Mouse (Mus musculus) kidney, adult 2 months (tissue): ENCODE results near the gene D430042O09Rik. TPM values are rescaled to one million over a fixed set of nuclear protein-coding genes. Genes with fewer than 3 reads are reported as not detected.

Experiments
- DNase-seq: peaks from one replicate; pipeline ENCODE4 v3.0.0; 2021
- H3K27ac ChIP-seq: fragments of 200-500 bp; 2 replicates; pipeline ENCODE4 v1.5.1; 2012; ENCODE audit warnings: low read depth, low read length, control low read depth, inconsistent platforms; ENCODE audit not compliant: insufficient read depth
- H3K27me3 ChIP-seq: fragments of 200-500 bp; replicated peaks from 2 replicates; pipeline ENCODE4 v1.6.1; 2012; ENCODE audit warnings: mild to moderate bottlenecking, moderate library complexity, low read length, inconsistent platforms; ENCODE audit not compliant: control insufficient read depth, insufficient read depth
- H3K36me3 ChIP-seq: fragments of 200-500 bp; 2 replicates; pipeline ENCODE4 v1.6.1; 2012; ENCODE audit warnings: mild to moderate bottlenecking, moderate library complexity, low read length, inconsistent platforms; ENCODE audit not compliant: control insufficient read depth, insufficient read depth
- H3K4me1 ChIP-seq: fragments of 200-500 bp; 2 replicates; pipeline ENCODE4 v1.6.1; 2011; ENCODE audit warnings: low read length; ENCODE audit not compliant: control insufficient read depth, insufficient read depth
- H3K4me3 ChIP-seq: fragments of 200-500 bp; 2 replicates; pipeline ENCODE4 v1.5.1; 2011; ENCODE audit warnings: mild to moderate bottlenecking, low read depth, low read length, control low read depth; ENCODE audit not compliant: insufficient read depth
- CTCF ChIP-seq: fragments of 200-500 bp; conservative IDR thresholded peaks from 2 replicates; pipeline ENCODE4 v1.5.1; 2011; ENCODE audit warnings: low read depth, mild to moderate bottlenecking, control low read depth, low read length, moderate library complexity, mixed read lengths; ENCODE audit not compliant: insufficient read depth, insufficient read length
- POLR2A ChIP-seq: fragments of 200-500 bp; IDR thresholded peaks from one replicate; pipeline ENCODE4 v1.6.1; 2011; ENCODE audit warnings: low read depth, low read length, control low read depth
- WGBS: fragments of 180-500 bp; shearing (Covaris S2); methylation state at CpG from one replicate; pipeline ENCODE4 v1.1.7; 2018; 5-methylcytosine and 5-hydroxymethylcytosine counted together
- polyA plus RNA-seq: library from polyadenylated mRNA; depleted of rRNA; stranded (reverse); fragments of >200 nt; gene quantifications from 2 replicates; pipeline ENCODE4 v1.2.3, GENCODE M21; 2012

The D430042O09Rik gene
- polyA plus RNA-seq, 1 experiment: 15.1 TPM

- Histone ChIP-seq H3K27me3 (no peaks in the 10 kb centered on the region), H3K4me1 (0 out of 2 replicates have a peak, but pooled peaks cover 3% of the 10 kb centered on the region), H3K4me3 (no peak overlapping the region), H3K36me3 (no peaks in the 10 kb centered on the region), H3K27ac (no peak overlapping the region)
- TF ChIP-seq POLR2A (no peak), CTCF (no peak)
- DNase-seq: peak; percentile 29
These were observed 9.9 kb downstream of the D430042O09Rik start for GRCm38 (mm10) chr7:125717612-125718011.

- Histone ChIP-seq H3K36me3 (no peaks in the 10 kb centered on the region), H3K4me3 (no peak overlapping the region), H3K4me1 (0 out of 2 replicates have a peak, but pooled peaks cover 3% of the 10 kb centered on the region), H3K27me3 (no peaks in the 10 kb centered on the region), H3K27ac (no peak overlapping the region)
- TF ChIP-seq POLR2A (no peak), CTCF (no peak)
- DNase-seq: no peak
- 70% methylated on average over 5 of the region's 5 CpGs for WGBS
These were observed 12.7 kb downstream of the D430042O09Rik start for GRCm38 (mm10) chr7:125720370-125720769.

- no peak overlapping the region for H3K4me3 ChIP-seq
- H3K36me3 ChIP-seq: no peaks in the 10 kb centered on the region
- H3K4me1 ChIP-seq: 0 out of 2 replicates have a peak, but pooled peaks cover 3% of the 10 kb centered on the region
- H3K27ac ChIP-seq: no peak overlapping the region
- no peak for DNase-seq
- H3K27me3 ChIP-seq: no peaks in the 10 kb centered on the region
- TF ChIP-seq CTCF: no peak
- no peak for TF ChIP-seq POLR2A
- WGBS: 86% methylated on average over 4 of the region's 4 CpGs
These were observed 13.3 kb downstream of the D430042O09Rik start for GRCm38 (mm10) chr7:125721033-125721432.

- peak; percentile 35 for DNase-seq
- Histone ChIP-seq H3K4me3 (no peak overlapping the region), H3K36me3 (no peaks in the 10 kb centered on the region), H3K27ac (no peak overlapping the region), H3K27me3 (no peaks in the 10 kb centered on the region), H3K4me1 (0 out of 2 replicates have a peak, but pooled peaks cover 3% of the 10 kb centered on the region)
- TF ChIP-seq CTCF: peak; percentile 36; the same call in 1 of the 2 replicates
- no peak for TF ChIP-seq POLR2A
These were observed 14.4 kb downstream of the D430042O09Rik start for GRCm38 (mm10) chr7:125722127-125722526.

- no peaks in the 10 kb centered on the region for H3K36me3 ChIP-seq
- no peak overlapping the region for H3K27ac ChIP-seq
- H3K27me3 ChIP-seq: no peaks in the 10 kb centered on the region
- H3K4me1 ChIP-seq: no peaks in the 10 kb centered on the region
- DNase-seq: no peak
- TF ChIP-seq POLR2A: no peak
- no peak for TF ChIP-seq CTCF
- no peak overlapping the region for H3K4me3 ChIP-seq
- 65% methylated on average over 5 of the region's 5 CpGs for WGBS
These were observed 15.7 kb downstream of the D430042O09Rik start for GRCm38 (mm10) chr7:125723189-125723972.

- H3K4me1 ChIP-seq: peaks cover 15% of the 10 kb centered on the region; the same call in 1 of the 2 replicates
- no peak overlapping the region for H3K4me3 ChIP-seq
- TF ChIP-seq CTCF: no peak
- no peak for TF ChIP-seq POLR2A
- H3K27ac ChIP-seq: no peak overlapping the region
- H3K36me3 ChIP-seq: no peaks in the 10 kb centered on the region
- peak; percentile 68 for DNase-seq
- H3K27me3 ChIP-seq: no peaks in the 10 kb centered on the region
These were observed 24.0 kb downstream of the D430042O09Rik start for GRCm38 (mm10) chr7:125731679-125732078.

GRCm38 (mm10) chr7:125733791-125734190 lies 26.1 kb downstream of the D430042O09Rik start:
- H3K27me3 ChIP-seq: no peaks in the 10 kb centered on the region
- H3K27ac ChIP-seq: no peak overlapping the region
- no peak for DNase-seq
- 89% methylated on average over 4 of the region's 4 CpGs for WGBS
- H3K4me1 ChIP-seq: peaks cover 15% of the 10 kb centered on the region; the same call in 1 of the 2 replicates
- no peak for TF ChIP-seq POLR2A
- no peak for TF ChIP-seq CTCF
- H3K4me3 ChIP-seq: no peak overlapping the region
- no peaks in the 10 kb centered on the region for H3K36me3 ChIP-seq
